ENCODE assay signal across 32 mouse cellular contexts in the genomic region with DNA sequence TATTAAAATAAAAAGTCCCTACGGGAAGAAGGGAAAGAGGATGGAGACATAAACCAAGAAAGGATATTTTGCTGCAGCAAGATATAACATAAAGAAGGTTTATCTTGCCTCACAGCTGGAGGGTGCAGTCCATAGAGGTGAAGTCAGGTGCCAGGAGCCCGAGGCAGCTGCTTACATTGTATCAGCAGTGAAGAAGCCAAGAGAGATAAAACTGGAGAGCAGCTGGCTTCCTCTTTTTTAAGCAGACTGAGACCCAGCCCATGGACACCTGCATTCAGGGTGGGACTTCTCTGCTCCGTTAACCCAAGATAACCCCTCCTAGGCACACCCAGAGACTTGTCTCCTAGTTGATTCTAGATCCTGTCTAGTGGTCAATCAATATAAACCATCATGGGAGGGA.
DNase-seq lines count a peak whose midpoint lies in the region; ATAC-seq and TF ChIP-seq lines count a peak whose summit lies in the region.
"Had no signal": no experiment of that assay in that cellular context is flagged by ENCODE, and none has a peak within 500 bp of the region (broad histone marks: within the 10 kb centered on the region; RNA-seq: fewer than 3 reads in every experiment).

No protein-coding gene starts in this region.

- H3K27me3 ChIP-seq in CH12.LX (replicated peaks): peaks cover 5% of the 10 kb centered on the region
- no peaks in the 10 kb centered on the region for H3K27me3 ChIP-seq in thymus, adult 2 months (ENCODE audit: control insufficient read depth, insufficient read depth, low read length)
- H3K27me3 ChIP-seq: embryonic facial prominence, embryonic 12.5 days; forebrain, embryonic 15.5 days; neural tube, embryonic 15.5 days had no signal

- no peak overlapping the region for H3K27ac ChIP-seq in CH12.LX (ENCODE audit: insufficient read depth, low read depth)
- no peak overlapping the region for H3K27ac ChIP-seq in thymus, adult 2 months (ENCODE audit: control insufficient read depth, insufficient read depth, low read length)
- H3K27ac ChIP-seq: embryonic facial prominence, embryonic 12.5 days; forebrain, embryonic 10.5 days; forebrain, embryonic 15.5 days; hindbrain, embryonic 14.5 days; neural tube, embryonic 15.5 days had no signal

- dilution Hi-C loops in CH12.LX (cut with MboI; ENCODE audit: extremely low pct_ligation_motif_present, extremely low pct_unique_long_range_greater_than_20kb, low sequenced_read_pairs): no loop called here

- in situ Hi-C loops in CH12.LX (cut with MboI; ENCODE audit: low pct_ligation_motif_present, low pct_unique_long_range_greater_than_20kb, low sequenced_read_pairs): no loop called here

- peaks cover 0 to 12% of the 10 kb centered on the region in 2 experiments; a peak in 2 of 4 replicates for H3K4me1 ChIP-seq in CH12.LX (ENCODE audit: control insufficient read depth in 1 of 2, insufficient read depth in 2 of 2)
- H3K4me1 ChIP-seq in thymus, adult 2 months (replicated peaks; ENCODE audit: control insufficient read depth, insufficient read depth, low read length): no peaks in the 10 kb centered on the region
- H3K4me1 ChIP-seq: embryonic facial prominence, embryonic 12.5 days had no signal

- no peak for TF ChIP-seq POLR2A in CH12.LX (IDR thresholded peaks at IDR 0.05; ENCODE audit: low read depth, low read length)
- no peak for TF ChIP-seq POLR2A in thymus, adult 2 months (IDR thresholded peaks at IDR 0.05; ENCODE audit: control insufficient read depth, extremely low read depth, insufficient read depth, low read length, poor library complexity)

- peak; percentile 93 for ATAC-seq in megakaryocyte progenitor cell, adult 5-6 weeks (replicated peaks; ENCODE audit: poor library complexity)
- ATAC-seq: activated CD4-positive, CD25-positive, alpha-beta regulatory T cell, adult 4 months; forebrain, embryonic 15.5 days; intestine, postnatal 0 days; lung, postnatal 0 days had no signal

- H3K9me3 ChIP-seq in CH12.LX (replicated peaks; ENCODE audit: low read length): peaks cover 2% of the 10 kb centered on the region
- H3K9me3 ChIP-seq: embryonic facial prominence, embryonic 12.5 days; forebrain, embryonic 10.5 days; forebrain, embryonic 15.5 days; neural tube, embryonic 15.5 days had no signal

- no peak overlapping the region for H3K9ac ChIP-seq in CH12.LX (ENCODE audit: insufficient read depth, low read depth)
- H3K9ac ChIP-seq: embryonic facial prominence, embryonic 12.5 days; forebrain, embryonic 15.5 days; hindbrain, embryonic 14.5 days; neural tube, embryonic 15.5 days had no signal

- TF ChIP-seq EP300 in CH12.LX (IDR thresholded peaks at IDR 0.05; ENCODE audit: low read length): no peak

- peak; percentile 79 for DNase-seq in A20 (ENCODE audit: low read depth, low spot score)
- peak; percentile 13 for DNase-seq in CH12.LX (ENCODE audit: extremely low read depth)
- peak; percentile 3 for DNase-seq in c-Kit-positive CD71-positive TER-119-negative erythroid progenitor cells, embryonic 14.5 days (ENCODE audit: low read depth)
- DNase-seq in heart, postnatal 4 days: no peak
- no peak for DNase-seq in layer of hippocampus, postnatal 10 days (ENCODE audit: low spot score in 2 of 2)
- DNase-seq in thymus, adult 2 months: no peak
- DNase-seq: adrenal gland, adult 2 months; adrenal gland, postnatal 36 days; cerebellum, adult 2 months; cerebellum, postnatal 36 days; embryo, embryonic 11 days; gastrocnemius, postnatal 25 days; heart, adult 18-20 months; heart, postnatal 36 days; kidney, adult 9 months; kidney, postnatal 10 days; layer of hippocampus, adult 9-11 months; lung, adult 18-20 months; lung, postnatal 4 days; midbrain, embryonic 14.5 days; right cerebral cortex, postnatal 25 days; thymus, postnatal 25 days had no signal

- no peak for TF ChIP-seq CTCF in CH12.LX (conservative IDR thresholded peaks at IDR 0.05 in 1 of 2, IDR thresholded peaks at IDR 0.05 in 1 of 2; ENCODE audit: low read depth in 2 of 2, low read length in 2 of 2)
- TF ChIP-seq CTCF in thymus, adult 2 months (IDR thresholded peaks at IDR 0.05; ENCODE audit: borderline replicate concordance, control insufficient read depth, extremely low read depth, insufficient read depth, low read length, poor library complexity): no peak

- H3K36me3 ChIP-seq in CH12.LX (replicated peaks in 1 of 2; ENCODE audit: control insufficient read depth in 1 of 2, insufficient read depth in 1 of 2, low read length in 1 of 2): no peaks in the 10 kb centered on the region
- no peaks in the 10 kb centered on the region for H3K36me3 ChIP-seq in thymus, adult 2 months (ENCODE audit: control insufficient read depth, insufficient read depth, low read length)
- H3K36me3 ChIP-seq: embryonic facial prominence, embryonic 12.5 days; forebrain, embryonic 10.5 days; forebrain, embryonic 15.5 days; neural tube, embryonic 15.5 days had no signal

- H3K79me2 ChIP-seq in CH12.LX (replicated peaks; ENCODE audit: control insufficient read depth, extremely low read depth, insufficient read depth, poor library complexity, severe bottlenecking): no peaks in the 10 kb centered on the region

- no peak overlapping the region for H3K4me3 ChIP-seq in CH12.LX (replicated peaks in 1 of 3; ENCODE audit: low read depth in 2 of 3, low read length in 2 of 3, poor library complexity in 1 of 3)
- no peak overlapping the region for H3K4me3 ChIP-seq in thymus, adult 2 months (ENCODE audit: control insufficient read depth, insufficient read depth, low read length)
- H3K4me3 ChIP-seq: embryonic facial prominence, embryonic 12.5 days; forebrain, embryonic 10.5 days; forebrain, embryonic 15.5 days; neural tube, embryonic 15.5 days had no signal

- TF ChIP-seq RAD21 in CH12.LX (IDR thresholded peaks at IDR 0.05; ENCODE audit: low read depth, low read length): no peak

- WGBS in thymus, adult 2 months: 9% methylated on average over 3 of the region's 3 CpGs

- no peak overlapping the region for H3K4me2 ChIP-seq in CH12.LX (ENCODE audit: insufficient read depth, low read depth, poor library complexity, severe bottlenecking)
- H3K4me2 ChIP-seq: embryonic facial prominence, embryonic 12.5 days; forebrain, embryonic 15.5 days; heart, embryonic 11.5 days; hindbrain, embryonic 14.5 days; neural tube, embryonic 15.5 days had no signal

TF ChIP-seq in CH12.LX, 34 proteins besides CTCF, POLR2A, EP300 and RAD21:
- TF ChIP-seq BHLHE40 (IDR thresholded peaks at IDR 0.05; ENCODE audit: low read depth, low read length) (no peak), MXI1 (IDR thresholded peaks at IDR 0.05; ENCODE audit: low read depth, low read length) (no peak), MYC (IDR thresholded peaks at IDR 0.05; ENCODE audit: low read depth, low read length) (no peak), ETS1 (conservative IDR thresholded peaks at IDR 0.05; ENCODE audit: low read depth, low read length) (no peak), UBTF (IDR thresholded peaks at IDR 0.05; ENCODE audit: low read depth, low read length) (no peak), TBP (conservative IDR thresholded peaks at IDR 0.05; ENCODE audit: low read depth, low read length) (no peak), SMC3 (IDR thresholded peaks at IDR 0.05; ENCODE audit: low read depth, low read length) (no peak), CHD2 (IDR thresholded peaks at IDR 0.05; ENCODE audit: low read length) (no peak), MAX (IDR thresholded peaks at IDR 0.05; ENCODE audit: low read length) (no peak), ZNF384 (IDR thresholded peaks at IDR 0.05; ENCODE audit: low read depth, low read length) (no peak), PAX5 (IDR thresholded peaks at IDR 0.05; ENCODE audit: low read length) (no peak), JUND (conservative IDR thresholded peaks at IDR 0.05; ENCODE audit: low read depth, low read length) (no peak), KAT2A (IDR thresholded peaks at IDR 0.05; ENCODE audit: insufficient replicate concordance, low read length) (no peak), MAFK (IDR thresholded peaks at IDR 0.05; ENCODE audit: insufficient replicate concordance, low read length) (no peak), SIN3A (IDR thresholded peaks at IDR 0.05; ENCODE audit: low read length) (no peak), NRF1 (IDR thresholded peaks at IDR 0.05; ENCODE audit: low read depth, low read length) (no peak)

Comparison
In these comparisons a context has a peak if more than half of its experiments do, and no peak if none do; other contexts are left out.
1. DNase-seq: peak in A20 (single experiment), CH12.LX (single experiment) and c-Kit-positive CD71-positive TER-119-negative erythroid progenitor cells, embryonic 14.5 days (single experiment); none in heart, postnatal 4 days (single experiment), layer of hippocampus, postnatal 10 days (0 of 2) and thymus, adult 2 months (single experiment).